11 mouse cellular contexts compared by ENCODE assay signal in genomic region chr5:38543496-38544217, GRCm38 (mm10). TPM values are rescaled to one million over a fixed set of nuclear protein-coding genes. Genes with fewer than 3 reads are reported as not detected.
DNase-seq lines count a peak whose midpoint lies in the region; ATAC-seq and TF ChIP-seq lines count a peak whose summit lies in the region.
"Had no signal": no experiment of that assay in that cellular context is flagged by ENCODE, and none has a peak within 500 bp of the region (broad histone marks: within the 10 kb centered on the region; RNA-seq: fewer than 3 reads in every experiment).

No protein-coding gene starts in this region.

- no peaks in the 10 kb centered on the region for H3K4me1 ChIP-seq in kidney, embryonic 14.5 days (ENCODE audit: control insufficient read depth, insufficient read depth, low read length)
- H3K4me1 ChIP-seq in heart, postnatal 0 days (ENCODE audit: control insufficient read depth, insufficient read depth), result peaks cover 40% of the 10 kb centered on the region
- H3K4me1 ChIP-seq in midbrain, embryonic 11.5 days (ENCODE audit: control insufficient read depth, insufficient read depth, low read length), result no peaks in the 10 kb centered on the region
- H3K4me1 ChIP-seq: hindbrain, embryonic 10.5 days; stomach, embryonic 15.5 days had no signal

- H3K4me2 ChIP-seq in kidney, embryonic 14.5 days (replicated peaks; ENCODE audit: low read depth, low read length), result no peak overlapping the region
- H3K4me2 ChIP-seq in heart, postnatal 0 days (ENCODE audit: low read depth, low read length), result no peak overlapping the region
- no peak overlapping the region for H3K4me2 ChIP-seq in midbrain, embryonic 11.5 days
- H3K4me2 ChIP-seq: embryonic facial prominence, embryonic 15.5 days; stomach, embryonic 15.5 days had no signal

- no peaks in the 10 kb centered on the region for H3K9me3 ChIP-seq in kidney, embryonic 14.5 days (ENCODE audit: control insufficient read depth, low read length)
- no peaks in the 10 kb centered on the region for H3K9me3 ChIP-seq in heart, postnatal 0 days (replicated peaks; ENCODE audit: control insufficient read depth, low read length)
- no peaks in the 10 kb centered on the region for H3K9me3 ChIP-seq in midbrain, embryonic 11.5 days (ENCODE audit: control insufficient read depth, low read length)
- H3K9me3 ChIP-seq: embryonic facial prominence, embryonic 15.5 days; hindbrain, embryonic 10.5 days; stomach, embryonic 15.5 days had no signal

- H3K27ac ChIP-seq in kidney, embryonic 14.5 days (ENCODE audit: low read depth, low read length), result no peak overlapping the region
- H3K27ac ChIP-seq in heart, postnatal 0 days (ENCODE audit: low read depth), result peak overlapping the region; percentile 32
- no peak overlapping the region for H3K27ac ChIP-seq in midbrain, embryonic 11.5 days (ENCODE audit: low read depth, low read length)
- H3K27ac ChIP-seq: embryonic facial prominence, embryonic 15.5 days; hindbrain, embryonic 10.5 days; stomach, embryonic 15.5 days had no signal

- TF ChIP-seq EP300 in heart, postnatal 0 days (IDR thresholded peaks at IDR 0.05; ENCODE audit: low read depth), result no peak

- H3K36me3 ChIP-seq in kidney, embryonic 14.5 days (ENCODE audit: control insufficient read depth, insufficient read depth, low read length), result peaks cover 100% of the 10 kb centered on the region
- H3K36me3 ChIP-seq in heart, postnatal 0 days (replicated peaks; ENCODE audit: control insufficient read depth, insufficient read depth, low read length), result peaks cover 99% of the 10 kb centered on the region
- H3K36me3 ChIP-seq in midbrain, embryonic 11.5 days (ENCODE audit: control insufficient read depth, insufficient read depth, low read length), result peaks cover 40% of the 10 kb centered on the region

- no peak for ATAC-seq in kidney, embryonic 14.5 days (ENCODE audit: low FRiP score, low TSS enrichment)
- ATAC-seq in heart, postnatal 0 days (ENCODE audit: insufficient read depth, low read depth), result no peak
- no peak for ATAC-seq in midbrain, embryonic 11.5 days (ENCODE audit: low FRiP score)

- no peak for TF ChIP-seq CTCF in heart, postnatal 0 days (IDR thresholded peaks at IDR 0.05; ENCODE audit: low read depth)

- no peaks in the 10 kb centered on the region for H3K27me3 ChIP-seq in kidney, embryonic 14.5 days (ENCODE audit: control insufficient read depth, insufficient read depth, low read length)
- no peaks in the 10 kb centered on the region for H3K27me3 ChIP-seq in heart, postnatal 0 days (ENCODE audit: control insufficient read depth, insufficient read depth, low read length)
- H3K27me3 ChIP-seq in midbrain, embryonic 11.5 days (ENCODE audit: control insufficient read depth, insufficient read depth, low read length), result no peaks in the 10 kb centered on the region
- H3K27me3 ChIP-seq: embryonic facial prominence, embryonic 15.5 days; stomach, embryonic 15.5 days had no signal

- H3K9ac ChIP-seq in kidney, embryonic 14.5 days (ENCODE audit: low read depth, low read length), result no peak overlapping the region
- H3K9ac ChIP-seq in heart, postnatal 0 days (replicated peaks; ENCODE audit: low read depth, low read length), result no peak overlapping the region
- no peak overlapping the region for H3K9ac ChIP-seq in midbrain, embryonic 11.5 days (ENCODE audit: low read length)
- H3K9ac ChIP-seq: embryonic facial prominence, embryonic 15.5 days; stomach, embryonic 15.5 days had no signal

- 86% methylated on average over 4 of the region's 4 CpGs for WGBS in kidney, embryonic 14.5 days
- 76% methylated on average over 4 of the region's 4 CpGs for WGBS in heart, postnatal 0 days
- WGBS in midbrain, embryonic 11.5 days, result 89% methylated on average over 4 of the region's 4 CpGs

- H3K4me3 ChIP-seq in kidney, embryonic 14.5 days (ENCODE audit: low read length), result no peak overlapping the region
- no peak overlapping the region for H3K4me3 ChIP-seq in heart, postnatal 0 days (ENCODE audit: low read depth, low read length)
- H3K4me3 ChIP-seq in midbrain, embryonic 11.5 days (ENCODE audit: low read depth, low read length), result no peak overlapping the region
- H3K4me3 ChIP-seq: embryonic facial prominence, embryonic 15.5 days; hindbrain, embryonic 10.5 days; stomach, embryonic 15.5 days had no signal

- peak; percentile 40 for DNase-seq in adrenal gland, postnatal 10 days
- DNase-seq in adrenal gland, adult 8-10 months, result no peak
- peak; percentile 54 for DNase-seq in kidney, adult 11 months
- DNase-seq in cerebellum, adult 11-12 months, result peak; percentile 87
- no peak for DNase-seq in heart, postnatal 0 days (ENCODE audit: low spot score)
- no peak for DNase-seq in midbrain, embryonic 11.5 days (ENCODE audit: low spot score, missing footprints)
- DNase-seq in lung, postnatal 14 days, result no peak

RNA-seq across cellular contexts. Expression of gene Wdr1, which starts 19.4 kb away (rescaled TPM):
- 100 to 1,000 TPM; 118 to 136 TPM for total RNA-seq in adrenal gland, postnatal 10 days (2021)
- total RNA-seq in adrenal gland, adult 8-10 months (2022), result 100 to 1,000 TPM; 119 to 140 (median 124) TPM
- 151 and 210 TPM in 2 replicates for polyA plus RNA-seq in kidney, embryonic 14.5 days (2014; fragmentation: Nextera tagmentation; extraction: Ambion mirVana)
- total RNA-seq in heart, postnatal 0 days (2014; rRNA removed; ENCODE audit: low replicate concordance), result 306 and 324 TPM in 2 replicates
- 145 and 171 TPM in 2 replicates for polyA plus RNA-seq in heart, postnatal 0 days (2015; fragmentation: Nextera tagmentation; extraction: Ambion mirVana)
- 152 and 156 TPM in 2 replicates for polyA plus RNA-seq in midbrain, embryonic 11.5 days (2014; fragmentation: Nextera tagmentation; extraction: Ambion mirVana)

RNA-seq across cellular contexts. Expression of gene Slc2a9, which starts 40.7 kb away (rescaled TPM):
- total RNA-seq in adrenal gland, postnatal 10 days (2021), result 10 to 100 TPM; 10.6 to 11.1 TPM
- 1 to 10 TPM; 1.4 to 6.2 (median 3.7) TPM for total RNA-seq in adrenal gland, adult 8-10 months (2022)
- polyA plus RNA-seq in kidney, embryonic 14.5 days (2014; fragmentation: Nextera tagmentation; extraction: Ambion mirVana), result 0.40 and 1.6 TPM in 2 replicates
- 0.23 and 4.3 TPM in 2 replicates for total RNA-seq in heart, postnatal 0 days (2014; rRNA removed; ENCODE audit: low replicate concordance)
- 0.61 and 0.74 TPM in 2 replicates for polyA plus RNA-seq in heart, postnatal 0 days (2015; fragmentation: Nextera tagmentation; extraction: Ambion mirVana)
- polyA plus RNA-seq in midbrain, embryonic 11.5 days (2014; fragmentation: Nextera tagmentation; extraction: Ambion mirVana), result 0.07 and 0.48 TPM in 2 replicates

Comparison
In these comparisons a context has a peak if more than half of its experiments do, and no peak if none do; other contexts are left out.
1. DNase-seq: peak in adrenal gland, postnatal 10 days (single experiment), kidney, adult 11 months (single experiment) and cerebellum, adult 11-12 months (single experiment); none in adrenal gland, adult 8-10 months (single experiment), heart, postnatal 0 days (single experiment), midbrain, embryonic 11.5 days (single experiment) and lung, postnatal 14 days (single experiment).